Mouse (Mus musculus): ENCODE data around the gene Cpt1b. TPM values are rescaled to one million over a fixed set of nuclear protein-coding genes. Genes with fewer than 3 reads are reported as not detected.
A peak's percentile ranks its signal among the peaks of the same experiment; 100 is the strongest.

The Cpt1b gene
- polyA plus RNA-seq, 1 experiment from 2014 or later = 0.51 TPM

DNA sequence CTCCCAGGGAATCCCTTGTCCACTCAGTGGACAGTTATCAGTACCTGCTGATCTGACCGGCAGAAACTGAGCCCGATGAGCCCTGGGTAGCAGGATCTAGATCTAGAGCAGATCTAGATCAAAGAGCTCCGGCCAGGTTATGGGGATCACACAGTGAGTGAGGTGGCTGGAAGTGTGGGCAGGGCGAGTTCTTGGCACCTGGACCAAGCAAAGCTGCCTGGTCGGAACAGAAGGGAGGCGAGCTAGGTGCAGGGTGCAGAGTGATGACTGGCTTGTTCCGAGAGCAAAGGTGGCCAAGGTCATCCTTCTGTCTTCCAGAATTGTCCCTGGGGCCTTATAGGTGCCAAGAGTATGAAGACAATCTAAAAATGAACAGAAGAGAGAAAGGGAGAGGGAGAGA is 34.2 kb upstream of the Cpt1b start:
- Histone ChIP-seq H3K27ac (replicated peaks) (no peak overlapping the region), H3K27me3 (ENCODE audit: control insufficient read depth, insufficient read depth, low read length) (no peaks in the 10 kb centered on the region), H3K4me3 (ENCODE audit: low read depth, low read length) (no peak overlapping the region), H3K9me3 (ENCODE audit: control insufficient read depth, low read length) (no peaks in the 10 kb centered on the region), H3K4me2 (replicated peaks; ENCODE audit: low read depth) (no peak overlapping the region), H3K36me3 (ENCODE audit: control insufficient read depth, insufficient read depth, low read length) (no peaks in the 10 kb centered on the region), H3K9ac (ENCODE audit: low read length) (no peak overlapping the region), H3K4me1 (replicated peaks; ENCODE audit: control insufficient read depth, insufficient read depth) (no peaks in the 10 kb centered on the region)
- TF ChIP-seq EP300 (optimal IDR thresholded peaks at IDR 0.05) = no peak
- TF ChIP-seq CTCF (IDR thresholded peaks at IDR 0.05; ENCODE audit: low read depth) = no peak
- DNase-seq (ENCODE audit: low spot score) (no peak), ATAC-seq (ENCODE audit: low FRiP score, low TSS enrichment) (no peak)
- 82% methylated on average over 7 of the region's 7 CpGs for WGBS

DNA sequence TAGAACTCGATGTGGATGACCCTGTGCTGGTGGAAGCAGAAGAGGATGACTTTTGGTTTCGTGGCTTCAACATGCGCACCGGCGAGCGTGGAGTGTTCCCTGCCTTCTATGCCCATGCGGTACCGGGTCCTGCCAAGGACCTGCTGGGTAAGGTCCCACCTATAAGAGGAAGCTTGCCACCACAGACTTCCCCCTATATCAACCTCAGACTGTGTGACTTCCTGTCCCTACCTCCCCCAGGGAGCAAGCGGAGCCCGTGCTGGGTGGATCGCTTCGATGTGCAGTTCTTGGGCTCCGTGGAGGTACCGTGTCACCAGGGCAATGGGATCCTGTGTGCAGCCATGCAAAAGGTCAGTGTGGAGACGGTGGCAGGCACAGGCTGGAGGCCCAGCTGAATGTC is 33.3 kb upstream of the Cpt1b start:
- 89% methylated on average over 15 of the region's 15 CpGs for WGBS
- H3K4me3 ChIP-seq (ENCODE audit: low read depth, low read length) = no peak overlapping the region
- no peak for TF ChIP-seq EP300 (optimal IDR thresholded peaks at IDR 0.05)
- TF ChIP-seq CTCF (IDR thresholded peaks at IDR 0.05; ENCODE audit: low read depth) = no peak
- DNase-seq (ENCODE audit: low spot score) (no peak), ATAC-seq (ENCODE audit: low FRiP score, low TSS enrichment) (no peak)
- H3K4me1 ChIP-seq (replicated peaks; ENCODE audit: control insufficient read depth, insufficient read depth) = 0 out of 2 replicates have a peak, but pooled peaks cover 1% of the 10 kb centered on the region
- H3K27me3 ChIP-seq (ENCODE audit: control insufficient read depth, insufficient read depth, low read length) = no peaks in the 10 kb centered on the region
- no peak overlapping the region for H3K9ac ChIP-seq (ENCODE audit: low read length)
- H3K4me2 ChIP-seq (replicated peaks; ENCODE audit: low read depth) = no peak overlapping the region
- no peak overlapping the region for H3K27ac ChIP-seq (replicated peaks)
- no peaks in the 10 kb centered on the region for H3K36me3 ChIP-seq (ENCODE audit: control insufficient read depth, insufficient read depth, low read length)
- no peaks in the 10 kb centered on the region for H3K9me3 ChIP-seq (ENCODE audit: control insufficient read depth, low read length)

DNA sequence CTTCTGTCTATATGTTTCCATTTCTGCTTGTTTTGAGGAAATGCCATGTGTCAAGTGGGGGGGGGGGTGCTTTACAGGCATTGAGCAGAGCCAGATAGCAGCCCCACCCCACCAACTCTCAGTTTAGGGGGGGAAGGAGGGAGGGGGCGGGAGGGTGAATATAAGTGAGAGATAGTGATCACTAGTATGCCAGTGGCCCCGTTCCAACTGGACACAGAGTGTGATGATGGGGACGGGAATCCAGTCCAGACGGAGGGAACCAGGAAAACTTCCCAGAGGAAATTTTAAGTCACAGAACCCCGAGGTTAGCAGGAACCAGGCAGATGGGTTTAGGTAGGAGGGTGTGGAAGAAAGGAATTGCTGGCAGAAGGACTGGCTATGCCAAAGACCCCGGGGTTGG is 30.0 kb upstream of the Cpt1b start:
- Histone ChIP-seq H3K9me3 (ENCODE audit: control insufficient read depth, low read length) (no peaks in the 10 kb centered on the region), H3K36me3 (ENCODE audit: control insufficient read depth, insufficient read depth, low read length) (no peaks in the 10 kb centered on the region), H3K27ac (replicated peaks) (no peak overlapping the region), H3K4me3 (ENCODE audit: low read depth, low read length) (no peak overlapping the region), H3K9ac (ENCODE audit: low read length) (no peak overlapping the region), H3K4me1 (replicated peaks; ENCODE audit: control insufficient read depth, insufficient read depth) (0 out of 2 replicates have a peak, but pooled peaks cover 3% of the 10 kb centered on the region), H3K27me3 (ENCODE audit: control insufficient read depth, insufficient read depth, low read length) (no peaks in the 10 kb centered on the region), H3K4me2 (replicated peaks; ENCODE audit: low read depth) (no peak overlapping the region)
- no peak for DNase-seq (ENCODE audit: low spot score)
- 67% methylated on average over 6 of the region's 6 CpGs for WGBS
- TF ChIP-seq CTCF (IDR thresholded peaks at IDR 0.05; ENCODE audit: low read depth) = no peak
- no peak for TF ChIP-seq EP300 (optimal IDR thresholded peaks at IDR 0.05)
- no peak for ATAC-seq (ENCODE audit: low FRiP score, low TSS enrichment)

DNA sequence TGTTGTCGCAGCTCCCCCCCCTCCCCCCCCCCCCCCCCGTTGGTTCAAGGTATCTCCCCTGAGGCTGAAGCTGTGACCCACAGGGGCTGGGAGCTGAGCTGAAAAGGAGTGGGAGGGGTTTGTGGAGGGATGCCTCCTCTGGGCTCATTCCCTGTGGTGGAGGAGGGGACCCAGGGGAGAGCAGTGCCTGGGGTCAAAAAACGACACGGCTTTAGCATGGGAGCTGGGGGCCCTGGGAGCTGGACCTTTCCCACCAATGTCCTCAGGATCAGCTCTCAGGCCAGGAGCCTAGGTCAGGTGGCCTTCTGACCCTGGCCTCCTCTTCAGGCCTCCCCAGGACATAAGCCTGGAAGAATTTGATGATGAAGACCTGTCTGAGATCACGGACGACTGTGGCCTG is 29.2 kb upstream of the Cpt1b start:
- ATAC-seq (ENCODE audit: low FRiP score, low TSS enrichment) = 0 out of 2 replicates have a peak, but pooled peaks have one; percentile 22
- H3K4me2 ChIP-seq (replicated peaks; ENCODE audit: low read depth) = peak overlapping the region; percentile 55; the same call in 1 of the 2 replicates
- H3K4me3 ChIP-seq (ENCODE audit: low read depth, low read length) = no peak overlapping the region
- H3K9ac ChIP-seq (ENCODE audit: low read length) = no peak overlapping the region
- no peaks in the 10 kb centered on the region for H3K9me3 ChIP-seq (ENCODE audit: control insufficient read depth, low read length)
- H3K27ac ChIP-seq (replicated peaks) = no peak overlapping the region
- WGBS = 26% methylated on average over 6 of the region's 6 CpGs
- H3K4me1 ChIP-seq (replicated peaks; ENCODE audit: control insufficient read depth, insufficient read depth) = 0 out of 2 replicates have a peak, but pooled peaks cover 3% of the 10 kb centered on the region
- H3K27me3 ChIP-seq (ENCODE audit: control insufficient read depth, insufficient read depth, low read length) = no peaks in the 10 kb centered on the region
- TF ChIP-seq CTCF (IDR thresholded peaks at IDR 0.05; ENCODE audit: low read depth) = no peak
- TF ChIP-seq EP300 (optimal IDR thresholded peaks at IDR 0.05) = no peak
- H3K36me3 ChIP-seq (ENCODE audit: control insufficient read depth, insufficient read depth, low read length) = no peaks in the 10 kb centered on the region
- DNase-seq (ENCODE audit: low spot score) = no peak

DNA sequence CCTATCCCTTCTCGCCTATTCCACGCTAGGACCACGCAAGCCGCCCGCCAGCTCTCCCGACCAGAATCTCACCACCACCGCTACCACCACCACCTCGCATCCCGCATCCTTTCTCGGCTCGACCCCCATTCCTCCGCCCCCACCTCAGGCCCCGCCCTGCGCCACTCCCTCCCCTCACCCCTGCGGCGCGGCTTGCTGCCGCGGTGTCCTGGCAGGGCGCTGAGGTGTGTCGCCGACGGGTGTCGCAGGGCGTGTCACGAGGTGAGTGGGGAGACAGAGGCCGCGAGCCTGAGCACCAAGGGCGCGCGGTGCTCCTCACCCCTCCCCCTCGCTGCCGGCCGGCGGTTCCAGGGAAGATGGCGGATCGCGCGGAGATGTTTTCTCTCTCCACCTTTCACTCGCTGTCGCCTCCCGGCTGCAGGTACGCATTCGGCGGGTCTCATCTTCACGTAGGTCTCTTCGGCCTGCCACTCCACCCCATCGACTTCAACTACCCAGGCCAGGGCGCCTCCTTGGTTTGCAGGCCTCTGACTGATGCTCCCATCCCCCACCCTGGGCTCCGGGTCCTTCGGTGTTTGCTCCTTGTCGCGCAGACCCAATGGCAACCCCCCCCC is 28.3 kb upstream of the Cpt1b start, which contains the start of gene Mapk8ip2:
Gene Mapk8ip2 (plus strand): TSS at position 49 of the 614 bp plus-strand sequence.
- Histone ChIP-seq H3K4me1 (replicated peaks; ENCODE audit: control insufficient read depth, insufficient read depth) (0 out of 2 replicates have a peak, but pooled peaks cover 3% of the 10 kb centered on the region), H3K27me3 (ENCODE audit: control insufficient read depth, insufficient read depth, low read length) (no peaks in the 10 kb centered on the region), H3K27ac (replicated peaks) (no peak within 1 kb of the TSS), H3K4me2 (replicated peaks; ENCODE audit: low read depth) (peak within 1 kb of the TSS; percentile 55), H3K4me3 (ENCODE audit: low read depth, low read length) (peak within 1 kb of the TSS; percentile 33), H3K9ac (ENCODE audit: low read length) (no peak within 1 kb of the TSS), H3K9me3 (ENCODE audit: control insufficient read depth, low read length) (no peaks in the 10 kb centered on the region), H3K36me3 (ENCODE audit: control insufficient read depth, insufficient read depth, low read length) (no peaks in the 10 kb centered on the region)
- no peak for TF ChIP-seq CTCF (IDR thresholded peaks at IDR 0.05; ENCODE audit: low read depth)
- no peak for TF ChIP-seq EP300 (optimal IDR thresholded peaks at IDR 0.05)
- 0 out of 2 replicates have a peak, but pooled peaks have one; percentile 12 for ATAC-seq (ENCODE audit: low FRiP score, low TSS enrichment)
- 1% methylated on average over 47 of the region's 53 CpGs for WGBS
- no peak for DNase-seq (ENCODE audit: low spot score)

All from stomach, postnatal 0 days (tissue).